Mouse (Mus musculus) right cerebral cortex, postnatal 25 days (tissue): Measurements from ENCODE around the gene Snx15.
A peak's percentile ranks its signal among the peaks of the same experiment; 100 is the strongest.
"Not testable (repeated sequence)": the region's sequence is repeated elsewhere in the genome, so short reads cannot be mapped to it uniquely, and the experiment has no call there.

Source experiments
- DNase-seq: peaks from one replicate; pipeline ENCODE4 v3.0.0; 2022

The Snx15 gene

DNA sequence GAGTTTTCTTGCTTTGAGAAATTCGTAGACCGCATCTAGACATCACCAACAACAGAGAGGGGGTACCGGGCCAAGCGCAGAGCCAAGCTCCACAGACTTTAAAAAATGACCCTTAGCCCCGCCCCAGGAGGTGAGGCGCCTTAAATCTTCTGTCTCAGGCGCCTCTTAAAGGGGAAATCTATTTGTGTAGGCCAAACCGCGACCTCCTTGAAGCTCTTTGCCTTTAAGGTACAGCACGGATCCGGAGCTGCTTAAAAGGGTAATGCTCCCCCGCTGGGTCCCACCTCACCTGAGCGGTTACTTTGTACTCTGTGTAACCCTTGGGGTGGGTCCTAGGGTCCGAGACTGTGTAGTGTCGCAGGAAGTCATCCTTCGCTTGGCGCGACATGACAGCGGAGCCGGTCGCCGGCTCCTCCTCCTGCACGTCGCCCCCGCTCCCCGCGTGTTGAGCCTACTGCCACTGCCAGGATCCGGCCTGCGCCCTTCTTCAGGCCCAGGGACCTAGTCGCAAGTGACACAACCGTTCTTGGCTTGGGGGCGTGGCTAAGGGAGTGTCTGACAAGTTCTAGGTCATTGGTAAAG lies at the start of gene Snx15:
Gene Snx15 (minus strand): TSS at position 545 of the 582 bp plus-strand sequence.
- DNase-seq: peak; percentile 93

- DNase-seq: no peak
Observed at GRCm38 (mm10) chr19:6174771-6175170, 46.7 kb upstream of the Snx15 start.

DNA sequence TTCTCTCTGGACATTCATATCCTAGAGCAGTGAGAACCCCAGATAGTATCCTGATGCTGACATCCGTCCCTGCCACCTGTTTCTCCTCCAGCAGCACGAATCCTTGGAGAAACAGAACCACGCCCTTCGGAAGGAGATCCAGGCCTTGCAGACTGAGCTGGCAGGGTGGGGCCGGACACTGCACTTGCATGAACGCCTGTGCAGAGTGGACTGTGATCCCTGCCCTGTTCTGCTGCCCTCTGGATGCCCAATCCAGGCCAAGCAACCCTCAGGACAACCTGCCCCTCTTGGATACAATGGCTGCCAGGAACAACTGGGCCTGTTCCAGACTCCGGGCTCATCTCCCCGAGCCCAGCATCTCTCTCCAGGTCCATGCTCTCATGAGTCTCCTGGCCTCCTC lies 43.1 kb upstream of the Snx15 start:
- DNase-seq: no peak

- DNase-seq: no peak
Observed at GRCm38 (mm10) chr19:6166750-6167149, 38.6 kb upstream of the Snx15 start.

DNA sequence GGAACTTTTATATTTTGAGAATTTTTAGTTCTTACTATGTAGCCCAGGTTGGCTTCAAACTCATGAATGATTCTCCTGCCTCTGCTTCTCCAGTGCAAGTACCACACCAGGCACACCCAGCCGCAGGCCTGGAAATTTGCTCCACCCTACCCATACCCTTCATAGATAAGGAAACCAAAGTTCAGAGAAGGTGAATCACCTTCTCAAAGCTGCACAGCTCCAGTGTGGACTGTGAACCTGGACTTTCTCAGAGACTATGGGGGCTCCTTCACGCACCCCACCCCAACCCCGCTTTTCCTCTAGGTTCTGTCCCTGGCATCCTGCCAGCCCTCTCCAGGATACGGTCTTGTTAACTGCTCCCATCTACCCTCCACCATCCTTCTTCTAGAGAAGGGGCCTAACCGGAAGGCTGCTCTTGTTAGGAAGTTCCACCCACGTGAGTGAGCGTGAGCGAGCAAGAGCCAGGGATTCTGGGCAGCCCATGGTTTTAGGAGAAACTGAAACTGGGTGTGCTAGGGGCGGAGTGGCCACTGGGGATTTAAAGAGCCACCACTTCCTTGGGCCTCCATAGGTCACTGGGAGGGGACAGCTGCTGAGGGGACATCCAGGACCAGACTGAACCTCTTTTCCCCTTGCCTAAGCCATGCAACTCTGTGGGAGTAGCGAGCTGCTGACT lies 35.9 kb upstream of the Snx15 start:
- no peak for DNase-seq

GRCm38 (mm10) chr19:6157220-6157619 lies 29.1 kb upstream of the Snx15 start:
- no peak for DNase-seq

DNA sequence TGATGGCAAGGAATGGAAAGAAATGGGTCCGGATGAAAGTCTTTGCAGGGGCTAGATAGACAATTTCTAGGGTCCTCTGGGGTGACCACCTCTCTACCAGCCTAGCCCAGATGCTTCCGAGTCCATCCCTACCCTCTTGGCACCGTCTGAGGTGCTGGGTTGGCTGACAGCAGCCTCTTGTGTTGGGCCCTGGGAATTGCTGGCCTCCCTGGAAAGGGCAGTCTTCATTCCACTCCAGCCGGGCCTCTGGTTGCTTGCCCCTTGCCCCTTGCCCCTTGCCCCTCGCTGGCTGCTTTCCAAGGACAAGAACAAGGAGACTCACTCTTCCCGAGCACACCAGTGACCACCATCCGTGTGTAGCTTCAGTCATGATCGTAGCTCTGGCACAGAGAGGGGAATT lies 28.3 kb upstream of the Snx15 start:
- no peak for DNase-seq

GRCm38 (mm10) chr19:6155174-6155573 lies 27.1 kb upstream of the Snx15 start:
- no peak for DNase-seq

DNA sequence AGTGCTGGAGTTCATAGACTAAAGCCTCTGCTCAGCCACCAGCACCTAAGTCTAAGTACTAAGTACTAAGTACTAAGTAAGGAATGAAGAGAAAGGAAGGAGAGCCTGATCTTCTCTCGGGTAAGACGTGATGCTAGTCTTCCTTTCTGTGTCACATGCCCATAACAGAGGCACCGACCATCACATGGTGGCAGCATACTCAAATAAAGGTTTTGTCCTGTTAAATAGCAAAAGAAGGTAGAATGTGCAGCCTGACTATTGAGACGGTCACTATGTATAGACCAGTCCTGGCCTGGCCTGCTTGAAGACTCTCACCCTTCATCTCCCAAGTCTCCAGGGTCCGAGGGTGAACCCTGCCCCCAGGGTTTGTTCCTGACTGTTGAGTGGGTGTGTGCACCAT lies 16.7 kb upstream of the Snx15 start:
- no peak for DNase-seq

DNA sequence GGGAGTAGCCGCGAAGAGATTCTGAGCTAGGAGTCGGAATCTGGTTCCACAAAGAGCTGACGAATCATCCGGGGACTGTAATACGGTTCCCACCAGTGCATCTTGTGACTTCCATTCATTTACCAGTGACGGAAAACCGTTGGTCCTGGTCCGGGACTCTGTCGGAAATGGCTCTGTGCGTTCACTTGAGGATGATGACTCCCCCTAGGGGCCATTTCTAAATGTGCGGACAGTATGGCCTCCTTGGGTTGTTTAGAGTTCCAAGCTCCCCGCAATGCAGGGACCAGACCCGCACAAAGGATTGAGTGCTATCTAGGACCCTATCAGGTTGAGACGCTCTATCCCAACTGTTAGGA lies 13.3 kb upstream of the Snx15 start, which contains the start of gene Arl2:
Gene Arl2 (minus strand): TSS at position 155 of the 356 bp plus-strand sequence.
- peak; percentile 75 for DNase-seq

- peak; percentile 91 for DNase-seq
Observed at GRCm38 (mm10) chr19:6140678-6141393, 12.7 kb upstream of the Snx15 start, which contains the start of gene Batf2. Gene Batf2, plus strand, starts transcription at chr19:6140983.

DNA sequence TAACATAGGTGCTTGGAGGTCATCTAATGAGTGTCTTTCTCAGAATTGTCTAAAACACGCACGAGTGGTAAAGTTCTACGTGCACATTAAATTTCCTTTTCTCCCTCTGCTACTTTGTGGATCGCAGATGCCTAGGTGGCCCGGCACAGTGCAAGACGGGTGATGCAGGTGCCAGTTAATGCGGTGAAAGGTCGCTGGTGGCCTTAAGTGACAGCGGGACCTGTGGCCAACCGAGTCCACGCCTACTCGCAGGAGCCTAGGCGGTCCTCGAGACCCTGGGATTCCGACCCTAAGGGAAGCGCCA lies 12.2 kb upstream of the Snx15 start:
- no peak for DNase-seq

DNA sequence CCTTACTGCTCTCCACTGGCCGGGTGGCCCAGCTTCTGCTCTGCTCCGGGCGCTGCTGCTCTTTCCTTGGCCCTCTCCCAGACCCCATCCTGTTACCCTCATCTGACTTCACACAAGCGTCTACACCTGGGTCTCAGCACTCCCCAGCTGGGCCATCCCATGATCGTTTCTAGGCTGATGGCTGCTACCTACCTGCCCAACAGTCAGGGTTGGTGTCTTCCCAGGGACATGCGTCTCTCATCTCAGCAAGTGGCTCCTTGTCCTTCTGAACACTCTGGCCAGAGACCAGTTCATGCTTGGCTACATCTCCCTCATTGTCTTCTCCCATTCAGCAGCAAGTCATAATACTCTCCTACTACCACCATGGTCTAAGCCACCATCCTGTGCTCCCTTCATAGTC lies 11.6 kb upstream of the Snx15 start:
- no peak for DNase-seq

- no peak for DNase-seq
Observed at GRCm38 (mm10) chr19:6136397-6136796, 8.3 kb upstream of the Snx15 start.

- DNase-seq: not testable (repeated sequence)
Observed at GRCm38 (mm10) chr19:6133197-6133596, 5.1 kb upstream of the Snx15 start.

DNA sequence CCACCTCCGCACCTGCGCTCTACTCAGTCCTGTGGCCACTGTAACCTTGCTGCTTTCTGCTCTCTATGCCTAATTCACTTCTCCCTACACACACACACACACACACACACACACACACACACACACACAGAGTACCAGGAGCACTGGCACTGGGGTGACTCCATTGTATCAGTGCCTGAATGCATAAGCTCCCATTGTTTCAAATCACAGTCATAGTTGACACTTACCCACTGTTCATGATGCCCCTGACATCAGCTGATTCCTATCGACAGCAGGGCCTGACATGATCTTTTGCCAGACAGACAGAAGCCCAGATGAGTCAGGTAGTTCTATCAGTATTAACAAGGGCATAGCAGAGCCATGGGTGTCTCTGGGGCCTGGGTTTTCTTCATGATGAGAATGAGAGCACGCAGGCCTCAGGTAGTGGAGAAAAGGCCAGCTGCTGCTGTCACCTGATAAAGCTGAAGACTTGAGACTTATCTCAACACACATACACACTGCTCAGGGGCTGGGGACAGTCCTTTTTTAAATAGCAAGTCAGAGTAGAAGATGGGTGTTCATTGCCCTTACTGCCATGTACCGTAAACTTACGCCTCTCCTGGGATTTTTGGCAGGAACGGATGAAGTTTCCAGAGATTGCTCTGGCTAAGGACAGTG lies 4.2 kb upstream of the Snx15 start:
- no peak for DNase-seq

DNA sequence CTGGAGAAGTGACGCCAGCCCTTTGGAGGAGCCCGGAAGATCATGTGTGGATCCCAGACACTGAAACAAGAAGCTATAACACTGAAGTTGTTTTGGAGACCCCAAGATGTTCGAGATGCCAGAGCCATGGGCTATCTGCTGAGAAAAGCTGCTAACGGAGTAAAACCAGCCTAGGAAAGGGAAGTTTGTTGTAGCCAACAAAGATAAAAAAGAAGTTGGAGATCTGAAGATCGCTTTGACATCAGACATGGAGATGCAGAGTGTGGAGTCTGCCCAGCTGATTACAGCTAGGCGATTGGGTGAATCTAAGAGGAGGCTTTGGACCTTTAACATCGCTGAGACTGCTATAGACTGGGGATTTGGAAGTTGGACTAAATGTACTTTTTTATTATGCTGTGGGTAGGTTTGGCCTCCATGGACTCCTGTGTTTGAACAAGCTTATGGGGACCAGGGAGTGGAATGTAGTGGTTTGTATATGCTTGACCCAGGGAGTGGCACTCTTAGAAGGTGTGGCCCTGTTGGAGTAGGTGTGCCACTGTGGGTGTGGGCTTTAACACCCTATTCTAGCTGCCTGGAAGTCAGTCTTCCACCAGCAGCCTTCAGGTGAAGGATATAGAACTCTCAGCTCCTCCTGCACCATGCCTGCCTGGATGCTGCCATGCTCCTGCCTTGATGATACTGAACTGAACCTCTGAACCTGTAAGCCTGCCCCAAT lies 2.5 kb upstream of the Snx15 start:
- not testable (repeated sequence) for DNase-seq

DNA sequence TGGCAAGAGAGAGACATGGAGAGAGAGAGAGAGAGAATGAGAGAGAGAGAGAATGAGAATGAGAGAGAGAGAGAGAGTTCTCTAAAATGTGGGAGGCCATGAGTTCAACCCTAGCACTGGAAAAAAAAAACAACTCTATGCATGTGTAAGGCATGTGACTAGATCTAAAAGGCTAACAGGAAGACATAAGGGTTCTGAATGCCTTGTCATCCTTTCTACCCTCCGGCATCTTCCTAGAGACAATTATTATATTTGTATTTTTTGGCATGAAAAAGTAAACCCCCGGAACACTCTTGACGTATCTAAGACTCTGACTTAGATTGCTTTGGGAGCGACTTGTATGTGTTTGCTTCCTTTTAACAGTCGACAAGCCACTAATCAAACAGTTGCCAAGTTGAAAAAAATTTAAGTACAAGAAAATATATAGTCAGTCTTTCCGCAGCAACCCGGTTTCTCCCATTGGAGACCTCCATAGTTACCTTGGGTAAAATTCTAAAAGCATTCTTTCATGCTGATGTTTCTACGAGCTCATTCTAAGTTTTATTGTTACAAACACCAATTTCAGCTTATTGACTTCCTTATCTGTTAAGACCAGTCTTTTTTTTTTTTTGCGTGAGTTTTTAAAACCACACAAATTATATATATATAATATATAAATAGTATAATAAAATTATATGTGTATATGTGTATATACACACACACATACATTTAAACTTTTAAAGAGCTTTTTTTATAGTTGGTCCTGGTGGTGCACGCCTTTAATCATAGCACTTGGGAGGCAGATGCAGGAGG lies 1.1 kb downstream of the Snx15 start:
- DNase-seq: no peak

DNA sequence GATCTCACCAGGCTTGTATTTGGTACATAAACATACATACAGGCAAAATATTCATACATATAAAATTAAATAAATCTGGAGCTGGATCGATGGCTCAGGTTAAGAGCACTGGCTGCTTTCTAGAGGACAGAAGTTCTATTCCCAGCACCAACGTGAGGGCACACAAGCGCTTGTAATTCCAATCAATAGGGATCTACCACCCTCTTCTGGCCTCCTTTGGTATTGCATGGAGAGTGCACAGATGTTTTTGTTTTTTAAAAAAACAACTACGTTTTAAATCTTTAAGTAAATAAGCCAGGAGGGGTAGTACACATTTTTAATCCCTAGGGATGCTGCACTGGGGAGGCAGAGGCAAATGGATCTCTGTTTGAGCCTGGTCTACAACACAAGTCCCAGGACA lies 1.8 kb downstream of the Snx15 start:
- no peak for DNase-seq

- no peak for DNase-seq
Observed at GRCm38 (mm10) chr19:6124898-6125297, 3.2 kb downstream of the Snx15 start.

DNA sequence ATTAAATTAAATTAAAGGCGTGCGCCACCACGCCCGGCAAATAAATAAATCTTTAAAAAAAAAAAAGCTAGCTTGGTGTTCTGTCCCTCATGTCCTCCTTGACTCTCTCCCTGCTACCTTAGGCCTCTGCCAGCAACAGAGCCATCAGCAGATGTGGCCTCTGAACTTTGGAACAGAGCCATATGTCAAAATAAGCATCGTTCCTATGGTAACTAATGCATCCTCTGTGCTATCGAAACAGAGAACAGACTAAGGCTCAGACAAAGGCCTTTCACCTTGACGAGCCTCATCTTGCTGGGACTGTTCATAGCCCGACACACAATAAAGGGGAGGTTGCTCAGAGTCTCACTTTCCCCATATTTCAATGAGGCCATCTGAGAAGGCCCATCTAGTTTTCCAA lies 4.8 kb downstream of the Snx15 start:
- no peak for DNase-seq

- DNase-seq: no peak
Observed at GRCm38 (mm10) chr19:6121761-6122160, 6.3 kb downstream of the Snx15 start.
